Comparison of ENCODE assay signal across 8 mouse cellular contexts in the genomic region with DNA sequence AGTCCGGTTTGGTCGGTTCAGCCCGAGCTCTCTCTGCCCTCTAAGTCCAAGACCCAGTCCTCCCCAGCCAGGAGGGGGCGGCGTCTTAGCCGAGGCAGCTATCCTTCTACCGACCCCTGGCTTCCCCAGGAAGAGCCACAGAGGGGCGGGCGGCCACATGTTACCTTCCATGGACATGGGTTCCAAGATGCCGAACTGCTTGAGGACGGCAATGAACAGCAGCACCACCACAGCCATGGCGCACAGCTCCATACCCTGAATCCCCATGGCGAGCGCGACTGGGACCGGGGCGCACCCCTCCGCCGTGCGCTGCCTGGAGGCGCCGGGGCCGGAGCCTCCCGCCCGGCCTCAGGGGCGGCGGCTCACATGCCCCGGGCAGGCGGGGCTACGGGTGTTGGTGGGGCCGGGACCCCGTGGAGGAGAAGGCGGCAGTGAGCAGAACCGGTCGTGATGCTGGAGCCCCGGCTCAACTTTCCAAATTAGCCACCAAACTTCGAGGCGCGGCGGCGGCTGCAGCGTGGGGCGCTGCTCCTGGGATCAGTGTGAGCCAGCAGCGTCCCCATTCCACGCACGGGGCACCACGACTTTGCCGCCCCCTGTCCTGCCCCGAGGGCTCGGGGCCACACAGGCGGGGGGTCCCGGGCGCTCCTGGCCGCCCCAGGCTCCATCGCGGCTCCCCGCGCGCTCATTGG. TPM values are rescaled to one million over a fixed set of nuclear protein-coding genes. Genes with fewer than 3 reads are reported as not detected.
DNase-seq lines count a peak whose midpoint lies in the region; ATAC-seq and TF ChIP-seq lines count a peak whose summit lies in the region.

No protein-coding gene starts in this region.

- DNase-seq in thymus, adult 2 months = no peak
- DNase-seq in thymus, postnatal 0 days (ENCODE audit: low spot score) = no peak
- no peak for DNase-seq in forebrain, postnatal 0 days
- DNase-seq in limb, embryonic 11.5 days (ENCODE audit: low spot score) = peak; percentile 53
- peak; percentile 20 for DNase-seq in neural tube, embryonic 11.5 days (ENCODE audit: low spot score)
- DNase-seq in frontal cortex, postnatal 25 days (ENCODE audit: low spot score in 2 of 2) = no peak
- no peak for DNase-seq in B cell, adult 2 months
- no peak for DNase-seq in spleen, postnatal 36 days (ENCODE audit: low spot score in 2 of 2)

- 1% methylated on average over 56 of the region's 59 CpGs for WGBS in thymus, adult 2 months
- 3% methylated on average over 59 of the region's 59 CpGs for WGBS in forebrain, postnatal 0 days
- WGBS in limb, embryonic 11.5 days = under 1% methylated on average over 55 of the region's 59 CpGs
- WGBS in neural tube, embryonic 11.5 days = under 1% methylated on average over 58 of the region's 59 CpGs

- no peaks in the 10 kb centered on the region for H3K9me3 ChIP-seq in forebrain, postnatal 0 days (ENCODE audit: low read length)
- H3K9me3 ChIP-seq in limb, embryonic 11.5 days (ENCODE audit: control insufficient read depth, low read length) = no peaks in the 10 kb centered on the region
- no peaks in the 10 kb centered on the region for H3K9me3 ChIP-seq in neural tube, embryonic 11.5 days (ENCODE audit: control insufficient read depth, low read length)

- no peaks in the 10 kb centered on the region for H3K36me3 ChIP-seq in thymus, adult 2 months (ENCODE audit: control insufficient read depth, insufficient read depth, low read length)
- no peaks in the 10 kb centered on the region for H3K36me3 ChIP-seq in forebrain, postnatal 0 days (ENCODE audit: insufficient read depth)
- no peaks in the 10 kb centered on the region for H3K36me3 ChIP-seq in limb, embryonic 11.5 days (ENCODE audit: control insufficient read depth, insufficient read depth, low read length)
- H3K36me3 ChIP-seq in neural tube, embryonic 11.5 days (ENCODE audit: control insufficient read depth, insufficient read depth, low read length) = no peaks in the 10 kb centered on the region

- H3K27me3 ChIP-seq in thymus, adult 2 months (ENCODE audit: control insufficient read depth, insufficient read depth, low read length) = peaks cover 9% of the 10 kb centered on the region
- H3K27me3 ChIP-seq in forebrain, postnatal 0 days (ENCODE audit: insufficient read depth, low read length) = peaks cover 40% of the 10 kb centered on the region
- H3K27me3 ChIP-seq in limb, embryonic 11.5 days (ENCODE audit: control insufficient read depth, insufficient read depth, low read length) = peaks cover 50% of the 10 kb centered on the region
- peaks cover 52% of the 10 kb centered on the region for H3K27me3 ChIP-seq in neural tube, embryonic 11.5 days (ENCODE audit: control insufficient read depth, insufficient read depth, low read length)

- peak; percentile 10; the same call in 1 of the 2 replicates for ATAC-seq in forebrain, postnatal 0 days
- peak; percentile 58 for ATAC-seq in limb, embryonic 11.5 days (ENCODE audit: insufficient number of reproducible peaks, low FRiP score, low TSS enrichment, low read depth)
- ATAC-seq in neural tube, embryonic 11.5 days (ENCODE audit: insufficient read depth, low FRiP score, low TSS enrichment) = no peak

- H3K9ac ChIP-seq in forebrain, postnatal 0 days = 0 out of 2 replicates have a peak overlapping the region, but pooled peaks have one; percentile 1
- H3K9ac ChIP-seq in limb, embryonic 11.5 days (ENCODE audit: low read length) = peak overlapping the region; percentile 52
- 0 out of 2 replicates have a peak overlapping the region, but pooled peaks have one; percentile 6 for H3K9ac ChIP-seq in neural tube, embryonic 11.5 days (ENCODE audit: low read length)

- no peak for TF ChIP-seq CTCF in thymus, adult 2 months (IDR thresholded peaks at IDR 0.05; ENCODE audit: borderline replicate concordance, control insufficient read depth, extremely low read depth, insufficient read depth, low read length, poor library complexity)
- no peak for TF ChIP-seq CTCF in forebrain, postnatal 0 days (IDR thresholded peaks at IDR 0.05; ENCODE audit: low read depth)

- peak overlapping the region; percentile 74 for H3K4me2 ChIP-seq in forebrain, postnatal 0 days (ENCODE audit: low read depth)
- peak overlapping the region; percentile 93 for H3K4me2 ChIP-seq in limb, embryonic 11.5 days (ENCODE audit: low read depth, severe bottlenecking)
- peak overlapping the region; percentile 63 for H3K4me2 ChIP-seq in neural tube, embryonic 11.5 days (ENCODE audit: low read depth)

- no peak overlapping the region for H3K27ac ChIP-seq in thymus, adult 2 months (ENCODE audit: control insufficient read depth, insufficient read depth, low read length)
- H3K27ac ChIP-seq in forebrain, postnatal 0 days (ENCODE audit: low read depth, low read length) = no peak overlapping the region
- no peak overlapping the region for H3K27ac ChIP-seq in limb, embryonic 11.5 days (replicated peaks; ENCODE audit: low read depth, low read length)
- no peak overlapping the region for H3K27ac ChIP-seq in neural tube, embryonic 11.5 days (ENCODE audit: low read depth, low read length)

- TF ChIP-seq POLR2A in thymus, adult 2 months (IDR thresholded peaks at IDR 0.05; ENCODE audit: control insufficient read depth, extremely low read depth, insufficient read depth, low read length, poor library complexity) = no peak

- H3K4me3 ChIP-seq in thymus, adult 2 months (ENCODE audit: control insufficient read depth, insufficient read depth, low read length) = 0 out of 2 replicates have a peak overlapping the region, but pooled peaks have one; percentile 15
- H3K4me3 ChIP-seq in forebrain, postnatal 0 days (ENCODE audit: low read depth, low read length) = peak overlapping the region; percentile 38
- H3K4me3 ChIP-seq in limb, embryonic 11.5 days (ENCODE audit: low read depth, low read length) = peak overlapping the region; percentile 54
- H3K4me3 ChIP-seq in neural tube, embryonic 11.5 days (ENCODE audit: low read depth, low read length) = peak overlapping the region; percentile 37

- peaks cover 10% of the 10 kb centered on the region for H3K4me1 ChIP-seq in thymus, adult 2 months (replicated peaks; ENCODE audit: control insufficient read depth, insufficient read depth, low read length)
- peaks cover 9% of the 10 kb centered on the region; the same call in 1 of the 2 replicates for H3K4me1 ChIP-seq in forebrain, postnatal 0 days (ENCODE audit: insufficient read depth)
- H3K4me1 ChIP-seq in limb, embryonic 11.5 days (ENCODE audit: control insufficient read depth, insufficient read depth, low read length) = 0 out of 2 replicates have a peak, but pooled peaks cover 5% of the 10 kb centered on the region
- peaks cover 13% of the 10 kb centered on the region for H3K4me1 ChIP-seq in neural tube, embryonic 11.5 days (ENCODE audit: control insufficient read depth, insufficient read depth, low read length)

RNA-seq across cellular contexts. Expression of a gene that starts 37.6 kb away (rescaled TPM):
- polyA plus RNA-seq in thymus, adult 2 months (2012; rRNA removed) = 13.4 and 17.0 TPM in 2 replicates
- 31.1 and 36.8 TPM in 2 replicates for polyA plus RNA-seq in thymus, postnatal 0 days (2015; fragmentation: Nextera tagmentation; extraction: Ambion mirVana)
- 26.3 and 28.8 TPM in 2 replicates for total RNA-seq in forebrain, postnatal 0 days (2014; rRNA removed)
- 27.1 and 27.4 TPM in 2 replicates for polyA plus RNA-seq in forebrain, postnatal 0 days (2015; fragmentation: Nextera tagmentation; extraction: Ambion mirVana)
- 20.7 and 28.3 TPM in 2 replicates for polyA plus RNA-seq in limb, embryonic 11.5 days (2014; fragmentation: Nextera tagmentation; extraction: Ambion mirVana)
- polyA plus RNA-seq in neural tube, embryonic 11.5 days (2014; fragmentation: Nextera tagmentation; extraction: Ambion mirVana) = 22.7 and 24.8 TPM in 2 replicates

RNA-seq across cellular contexts. Expression of a gene that starts 39.9 kb away (rescaled TPM):
- polyA plus RNA-seq in thymus, adult 2 months (2012; rRNA removed) = 4.4 and 4.7 TPM in 2 replicates
- 2.2 and 2.8 TPM in 2 replicates for polyA plus RNA-seq in thymus, postnatal 0 days (2015; fragmentation: Nextera tagmentation; extraction: Ambion mirVana)
- total RNA-seq in forebrain, postnatal 0 days (2014; rRNA removed) = 27.8 and 31.2 TPM in 2 replicates
- polyA plus RNA-seq in forebrain, postnatal 0 days (2015; fragmentation: Nextera tagmentation; extraction: Ambion mirVana) = 15.8 and 20.1 TPM in 2 replicates
- polyA plus RNA-seq in limb, embryonic 11.5 days (2014; fragmentation: Nextera tagmentation; extraction: Ambion mirVana) = 2.2 and 2.6 TPM in 2 replicates
- 3.1 and 3.4 TPM in 2 replicates for polyA plus RNA-seq in neural tube, embryonic 11.5 days (2014; fragmentation: Nextera tagmentation; extraction: Ambion mirVana)

RNA-seq across cellular contexts. Expression of a gene that starts 57.0 kb away (rescaled TPM):
- 0.31 and 0.85 TPM in 2 replicates for polyA plus RNA-seq in thymus, adult 2 months (2012; rRNA removed)
- polyA plus RNA-seq in thymus, postnatal 0 days (2015; fragmentation: Nextera tagmentation; extraction: Ambion mirVana) = 1.1 and 1.3 TPM in 2 replicates
- 0.38 TPM in 1 of 2 replicates, not detected in the other for total RNA-seq in forebrain, postnatal 0 days (2014; rRNA removed)
- polyA plus RNA-seq in forebrain, postnatal 0 days (2015; fragmentation: Nextera tagmentation; extraction: Ambion mirVana) = 0.06 and 0.11 TPM in 2 replicates
- polyA plus RNA-seq in limb, embryonic 11.5 days (2014; fragmentation: Nextera tagmentation; extraction: Ambion mirVana) = 0.09 TPM in 1 of 2 replicates, not detected in the other
- polyA plus RNA-seq in neural tube, embryonic 11.5 days (2014; fragmentation: Nextera tagmentation; extraction: Ambion mirVana) = 0.08 TPM in 1 of 2 replicates, not detected in the other

RNA-seq across cellular contexts. Expression of a gene that starts 59.3 kb away (rescaled TPM):
- 4.8 and 5.5 TPM in 2 replicates for polyA plus RNA-seq in thymus, adult 2 months (2012; rRNA removed)
- polyA plus RNA-seq in thymus, postnatal 0 days (2015; fragmentation: Nextera tagmentation; extraction: Ambion mirVana) = 0.36 and 0.81 TPM in 2 replicates
- total RNA-seq in forebrain, postnatal 0 days (2014; rRNA removed) = not detected in 2 replicates
- polyA plus RNA-seq in forebrain, postnatal 0 days (2015; fragmentation: Nextera tagmentation; extraction: Ambion mirVana) = 0.04 TPM in 1 of 2 replicates, not detected in the other
- 1.5 and 1.6 TPM in 2 replicates for polyA plus RNA-seq in limb, embryonic 11.5 days (2014; fragmentation: Nextera tagmentation; extraction: Ambion mirVana)
- polyA plus RNA-seq in neural tube, embryonic 11.5 days (2014; fragmentation: Nextera tagmentation; extraction: Ambion mirVana) = 0.62 and 0.89 TPM in 2 replicates

Comparison
In these comparisons a context has a peak if more than half of its experiments do, and no peak if none do; other contexts are left out.
1. DNase-seq: peak in limb, embryonic 11.5 days (single experiment) and neural tube, embryonic 11.5 days (single experiment); none in thymus, adult 2 months (single experiment), thymus, postnatal 0 days (single experiment), forebrain, postnatal 0 days (single experiment), frontal cortex, postnatal 25 days (0 of 2), B cell, adult 2 months (0 of 2) and spleen, postnatal 36 days (0 of 2).
2. H3K9ac ChIP-seq: peak in every context shown above with its lines; median percentile 52 in limb, embryonic 11.5 days; 6 in neural tube, embryonic 11.5 days; 1 in forebrain, postnatal 0 days.
3. Peak in every context shown above with its lines, with median percentiles within 50 percentile points of each other: H3K4me3 ChIP-seq and H3K4me2 ChIP-seq.